Mouse (Mus musculus): ENCODE data around the gene Agap1.

Gene Agap1

GRCm38 (mm10) chr1:89666154-89666553 is 211.5 kb downstream of the Agap1 start:
- DNase-seq (ENCODE audit: low spot score) = no peak

DNA sequence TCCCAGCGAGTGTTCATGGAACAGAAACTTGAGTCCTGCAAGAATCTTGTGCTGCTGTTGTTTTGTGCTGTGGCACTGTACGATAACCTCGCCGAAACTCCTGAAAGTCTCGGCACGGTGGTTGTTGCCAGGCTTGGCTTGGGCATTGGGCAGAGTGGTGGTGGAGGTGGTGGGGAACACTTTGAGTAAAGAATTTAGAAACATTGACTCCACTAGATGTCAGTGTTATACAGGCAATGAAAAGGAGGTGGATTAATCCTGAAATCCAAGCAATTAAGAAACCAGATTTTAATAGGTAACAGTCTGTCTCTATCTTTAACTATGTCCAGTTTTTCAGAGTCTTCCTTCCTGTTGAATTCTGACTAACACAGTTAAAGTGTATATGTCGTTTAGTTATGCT is 212.8 kb downstream of the Agap1 start:
- DNase-seq (ENCODE audit: low spot score) = no peak

- no peak for DNase-seq (ENCODE audit: low spot score)
Measured at GRCm38 (mm10) chr1:89668635-89669034, 214.0 kb downstream of the Agap1 start.

DNA sequence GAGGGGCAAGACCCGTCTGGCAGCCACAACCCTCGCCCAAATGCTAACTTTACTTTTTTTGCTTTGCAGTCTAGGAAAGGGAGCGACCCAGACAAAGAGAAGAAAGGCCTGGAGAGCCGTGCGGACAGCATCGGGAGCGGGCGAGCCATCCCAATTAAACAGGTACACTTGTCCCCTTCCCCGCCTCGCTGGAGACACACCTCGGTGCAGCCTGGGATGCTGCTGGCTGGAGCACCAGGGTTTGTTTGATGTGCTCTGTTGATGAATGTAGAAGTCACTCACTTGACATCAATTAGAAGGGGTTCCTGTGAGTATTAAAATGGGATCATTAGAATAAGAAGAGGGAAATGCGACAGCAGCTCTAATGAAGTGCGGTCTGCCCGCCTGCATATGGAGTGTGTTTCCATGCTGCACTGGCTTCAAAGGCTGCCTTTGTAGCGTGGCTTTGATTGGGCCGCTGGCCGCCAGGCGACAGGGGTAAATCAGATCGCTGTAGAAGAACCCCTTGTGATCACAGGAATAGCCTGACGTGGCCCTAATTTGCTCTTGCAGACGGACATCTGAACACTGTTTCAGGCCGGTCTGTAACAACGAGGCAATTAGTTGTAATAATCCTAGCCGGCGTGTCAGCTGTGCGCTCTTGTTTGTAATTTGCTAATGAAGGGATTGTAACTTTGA is 216.6 kb downstream of the Agap1 start:
- peak; percentile 55 for DNase-seq (ENCODE audit: low spot score)

GRCm38 (mm10) chr1:89673071-89673470 is 218.5 kb downstream of the Agap1 start:
- no peak for DNase-seq (ENCODE audit: low spot score)

- peak; percentile 47 for DNase-seq (ENCODE audit: low spot score)
Measured at GRCm38 (mm10) chr1:89673686-89674085, 219.1 kb downstream of the Agap1 start.

DNA sequence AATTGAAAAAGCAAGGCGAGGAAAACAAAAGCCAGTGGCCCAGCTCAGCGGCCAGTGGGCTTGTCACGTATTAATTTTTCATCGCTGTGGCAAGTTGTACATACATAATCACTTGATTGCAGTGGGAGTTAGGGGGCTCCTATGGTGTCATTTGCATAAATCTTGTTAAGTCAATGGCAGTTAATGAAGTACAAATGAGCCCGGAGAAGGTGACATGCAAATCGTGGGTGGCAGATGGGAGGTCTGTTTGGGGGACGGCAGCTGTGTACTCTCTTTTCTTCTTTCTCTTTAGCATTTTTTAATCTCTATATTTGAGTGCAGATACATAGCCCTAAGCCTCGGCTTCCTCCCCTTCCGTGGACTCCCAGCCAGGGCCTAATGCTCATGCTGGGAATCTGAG is 220.1 kb downstream of the Agap1 start:
- no peak for DNase-seq (ENCODE audit: low spot score)

- no peak for DNase-seq (ENCODE audit: low spot score)
Measured at GRCm38 (mm10) chr1:89676411-89676810, 221.8 kb downstream of the Agap1 start.

- DNase-seq (ENCODE audit: low spot score) = no peak
Measured at GRCm38 (mm10) chr1:89680673-89681072, 226.1 kb downstream of the Agap1 start.

DNA sequence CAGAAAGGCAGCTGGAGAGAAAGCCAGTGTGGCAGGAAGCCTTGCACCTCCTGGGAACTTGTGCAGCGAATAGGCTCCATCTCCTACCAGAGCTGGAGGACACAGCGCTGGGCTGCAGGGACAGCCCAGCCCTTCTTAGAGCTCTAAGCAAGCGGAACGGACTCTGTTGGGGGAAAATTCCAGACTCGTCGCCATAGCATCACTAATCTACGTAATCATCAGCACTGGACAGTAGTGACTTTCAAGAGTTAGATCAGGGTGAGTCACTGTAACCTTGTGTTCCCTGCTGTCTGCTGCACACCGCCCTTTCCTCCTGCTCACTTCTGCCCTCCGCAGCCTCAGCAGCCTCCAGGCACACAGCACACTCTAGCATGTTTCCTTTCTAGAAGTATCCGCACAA is 234.3 kb downstream of the Agap1 start:
- peak; percentile 54 for DNase-seq (ENCODE audit: low spot score)

DNA sequence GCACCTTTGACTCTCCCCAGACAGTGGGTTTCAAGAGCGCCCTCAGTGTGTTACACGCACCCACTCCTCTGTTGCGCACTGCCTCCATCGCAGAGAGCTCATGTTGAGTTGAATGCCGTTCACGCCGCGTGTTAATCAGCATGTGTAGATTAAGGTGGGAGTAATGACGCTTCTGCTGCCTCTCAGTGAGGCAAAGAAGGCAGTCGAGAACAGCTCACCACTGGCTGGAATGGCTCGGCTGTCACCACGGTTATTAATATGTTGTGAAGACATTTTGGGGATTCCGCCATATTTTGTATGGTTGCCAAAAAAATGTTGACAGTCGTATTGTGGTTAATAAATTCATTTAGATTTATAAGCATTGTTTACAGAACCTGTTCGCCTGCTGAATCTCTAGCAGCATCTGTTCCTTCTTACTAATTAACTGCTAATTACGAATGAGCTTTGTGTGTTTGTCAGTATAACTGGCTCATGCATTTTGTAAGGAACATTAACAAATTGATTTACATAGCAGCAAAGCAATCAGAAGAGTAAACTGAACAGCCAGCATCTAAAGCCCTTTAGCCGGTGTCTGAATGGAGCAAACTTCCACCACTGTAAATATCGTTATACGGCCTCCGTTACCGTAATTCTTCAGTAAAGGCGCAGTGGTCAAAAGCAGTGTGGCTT is 235.1 kb downstream of the Agap1 start:
- no peak for DNase-seq (ENCODE audit: low spot score)

GRCm38 (mm10) chr1:89691096-89691495 is 236.5 kb downstream of the Agap1 start:
- DNase-seq (ENCODE audit: low spot score) = no peak

DNA sequence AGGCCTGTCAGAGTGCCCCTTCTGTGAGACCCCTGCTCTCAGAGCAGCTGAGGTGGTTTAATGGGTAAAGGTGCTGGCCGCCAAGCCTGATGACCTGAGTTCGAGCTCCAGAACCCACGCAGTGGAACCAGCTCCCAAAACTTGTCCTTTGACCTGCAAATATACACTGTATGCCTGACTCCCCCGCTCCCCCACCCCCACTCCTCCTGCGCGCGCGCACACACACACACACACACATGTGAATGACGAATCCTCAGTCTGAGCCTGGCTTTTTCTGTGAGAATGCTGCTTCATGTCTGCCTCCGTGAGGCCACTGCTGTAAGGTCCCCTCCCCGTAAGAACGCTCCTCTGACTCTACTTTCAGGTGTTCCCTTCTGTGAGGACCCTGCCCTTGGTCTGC is 237.8 kb downstream of the Agap1 start:
- DNase-seq (ENCODE audit: low spot score) = no peak

DNA sequence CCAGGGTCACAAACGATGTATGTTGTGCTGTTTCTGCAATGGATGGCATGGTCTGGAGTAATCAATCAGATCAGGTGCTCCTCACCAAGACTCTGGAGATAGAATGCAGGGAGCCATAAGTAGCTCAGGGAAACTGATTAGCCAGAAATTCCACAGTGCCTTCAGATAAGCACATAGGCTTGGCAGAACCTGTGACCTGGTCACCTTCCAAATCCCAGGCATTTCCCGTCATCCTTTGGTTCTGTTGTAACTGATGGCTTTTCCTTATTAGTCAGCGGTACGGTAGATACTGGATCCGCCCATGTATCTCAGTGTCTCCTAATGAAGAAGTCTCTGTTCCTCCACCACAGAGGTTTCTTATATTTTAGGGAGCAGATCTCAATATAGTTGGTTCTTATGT is 240.3 kb downstream of the Agap1 start:
- no peak for DNase-seq (ENCODE audit: low spot score)

DNA sequence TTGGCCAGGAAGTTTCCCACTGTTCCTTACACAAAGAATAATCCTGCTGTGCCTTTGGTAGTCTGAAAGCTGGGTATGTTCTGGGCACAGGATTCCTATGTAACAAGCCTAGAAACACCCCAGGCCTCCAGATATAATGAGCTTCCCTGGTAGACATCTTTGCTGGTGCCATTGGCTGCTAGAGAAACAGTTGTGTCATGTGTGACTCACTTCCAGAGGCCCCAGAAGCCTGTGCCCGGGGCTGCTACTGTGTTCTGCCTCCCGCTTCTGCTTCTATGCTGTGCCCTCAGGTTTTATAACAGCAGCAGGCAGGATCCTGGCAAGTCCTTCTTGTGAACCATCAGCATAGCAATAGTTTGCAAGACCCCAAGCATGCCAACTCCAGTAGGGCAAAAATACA is 242.6 kb downstream of the Agap1 start:
- no peak for DNase-seq (ENCODE audit: low spot score)

- DNase-seq (ENCODE audit: low spot score) = no peak
Measured at GRCm38 (mm10) chr1:89700166-89700565, 245.6 kb downstream of the Agap1 start.

- DNase-seq (ENCODE audit: low spot score) = no peak
Measured at GRCm38 (mm10) chr1:89701162-89701730, 246.6 kb downstream of the Agap1 start.

- DNase-seq (ENCODE audit: low spot score) = peak; percentile 83
Measured at GRCm38 (mm10) chr1:89703294-89703693, 248.7 kb downstream of the Agap1 start.

GRCm38 (mm10) chr1:89705670-89706069 is 251.1 kb downstream of the Agap1 start:
- no peak for DNase-seq (ENCODE audit: low spot score)

GRCm38 (mm10) chr1:89706862-89707261 is 252.3 kb downstream of the Agap1 start:
- DNase-seq (ENCODE audit: low spot score) = no peak

GRCm38 (mm10) chr1:89707756-89708480 is 253.3 kb downstream of the Agap1 start:
- DNase-seq (ENCODE audit: low spot score) = no peak

DNA sequence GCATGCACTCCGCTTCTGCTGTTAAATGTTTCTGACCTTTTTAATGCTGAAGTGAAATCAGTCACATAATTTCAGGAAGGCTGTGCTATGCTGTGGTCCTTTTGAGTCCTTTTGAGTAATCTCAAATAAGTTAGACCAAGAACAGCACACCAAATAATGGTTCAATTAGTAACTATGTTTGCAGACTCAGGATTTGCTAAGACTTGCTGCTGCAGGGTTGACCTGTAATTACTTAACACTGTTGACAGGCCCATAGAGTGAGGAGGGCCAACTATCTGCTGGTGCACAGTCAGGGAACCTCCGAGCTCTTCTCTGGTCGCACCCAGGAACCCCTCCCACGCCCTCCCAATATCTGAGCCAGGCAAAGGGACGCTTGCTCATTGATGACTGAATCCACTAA is 255.2 kb downstream of the Agap1 start:
- DNase-seq (ENCODE audit: low spot score) = no peak

DNA sequence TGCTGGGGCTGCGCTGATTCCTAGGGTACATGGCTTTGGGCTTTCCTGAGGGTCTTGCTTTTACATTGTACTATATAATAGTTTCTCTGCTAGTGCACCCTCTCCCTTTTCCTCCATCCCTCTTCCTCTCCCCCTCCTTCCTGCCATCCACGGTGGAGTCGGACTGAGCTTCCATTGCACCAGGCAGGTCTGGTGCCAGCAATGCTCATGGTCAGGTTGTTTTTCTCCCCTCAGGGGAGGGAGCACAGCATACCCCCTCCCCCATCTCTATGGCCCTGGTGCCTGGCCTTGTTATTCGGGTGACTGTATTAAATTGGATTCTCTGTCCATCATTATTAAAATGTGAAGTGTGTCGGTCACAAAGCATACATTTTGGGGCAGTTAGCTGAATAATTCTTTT is 259.1 kb downstream of the Agap1 start:
- no peak for DNase-seq (ENCODE audit: low spot score)
